Mouse (Mus musculus) left cerebral cortex, adult 11 months (tissue): ENCODE measurements around the gene Ghrh.

Source experiments
- DNase-seq: peaks from one replicate; pipeline ENCODE4 v3.0.0; 2022; ENCODE audit warnings: low spot score

Gene Ghrh

GRCm38 (mm10) chr2:157343337-157343736, 4.0 kb downstream of the Ghrh start:
- no peak for DNase-seq

DNA sequence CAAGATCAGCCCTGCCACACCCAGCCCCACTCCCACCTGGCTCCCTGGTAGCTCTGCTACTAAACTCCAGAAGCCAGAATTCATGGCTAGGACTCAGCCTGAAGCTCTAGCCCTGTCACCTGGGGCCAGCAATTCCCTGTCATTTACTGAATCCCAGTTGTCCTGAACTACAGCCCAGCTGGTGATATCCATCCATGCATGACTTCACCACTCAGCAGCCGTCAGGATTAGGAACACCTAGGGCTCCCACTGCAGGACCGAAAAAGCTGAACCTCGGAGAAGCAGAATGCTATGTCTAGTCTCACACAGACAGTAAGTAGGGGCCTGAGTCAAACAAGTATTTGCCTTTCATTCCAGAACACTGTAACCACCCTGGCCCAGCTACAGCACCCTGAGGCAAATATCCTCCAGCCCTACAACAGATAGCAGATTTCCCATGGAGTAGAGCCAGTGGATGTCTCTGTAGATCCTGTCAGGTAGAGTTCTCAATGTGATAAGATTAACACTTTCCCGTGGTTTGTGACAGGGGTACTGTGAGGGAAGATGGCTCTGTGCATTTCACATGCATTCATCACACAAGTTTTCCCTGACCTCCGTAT, 4.9 kb downstream of the Ghrh start:
- no peak for DNase-seq

- peak; percentile 63 for DNase-seq
These were observed 5.6 kb downstream of the Ghrh start for GRCm38 (mm10) chr2:157341554-157342270.

- peak; percentile 62 for DNase-seq
These were observed 7.0 kb downstream of the Ghrh start for GRCm38 (mm10) chr2:157340221-157340741.

DNA sequence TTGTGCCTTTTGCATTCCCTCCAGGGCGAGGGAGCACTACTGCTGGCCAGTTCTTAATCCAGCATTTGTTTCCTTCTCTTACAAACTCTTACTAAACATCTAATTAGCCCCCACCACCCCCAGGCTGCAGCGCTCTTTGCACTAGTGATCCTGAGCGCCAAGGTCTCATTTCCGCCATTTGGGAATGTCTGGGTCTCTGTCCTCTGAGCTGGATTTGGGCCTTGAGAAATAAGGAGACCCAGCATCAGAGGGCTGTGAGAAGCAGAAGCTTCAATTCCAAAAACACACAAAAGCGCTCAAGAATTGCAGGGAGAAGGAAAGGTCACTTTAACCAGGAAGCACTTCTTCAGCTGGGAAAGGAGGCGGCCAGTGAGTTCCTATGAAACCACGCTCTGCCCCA, 7.8 kb downstream of the Ghrh start:
- DNase-seq, result no peak

DNA sequence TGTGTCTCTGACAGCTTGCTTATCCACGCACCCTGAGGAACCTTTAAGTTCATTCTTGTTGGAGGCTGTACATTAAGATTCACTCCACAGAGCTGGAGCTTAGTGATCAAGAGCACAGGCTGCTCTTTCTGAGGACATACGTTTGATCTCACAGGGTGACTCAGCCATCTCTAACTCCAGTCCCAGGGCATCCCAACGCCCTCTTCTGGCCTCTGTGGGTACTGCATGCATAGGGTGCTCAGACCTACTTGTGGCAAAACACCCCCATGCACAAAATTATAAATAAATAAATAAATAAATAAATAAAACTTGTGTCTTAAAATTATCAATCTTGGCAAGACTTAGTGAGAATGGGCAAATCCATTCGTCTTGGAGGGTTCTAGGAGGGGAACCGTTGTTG, 8.6 kb downstream of the Ghrh start:
- DNase-seq, result peak; percentile 62

DNA sequence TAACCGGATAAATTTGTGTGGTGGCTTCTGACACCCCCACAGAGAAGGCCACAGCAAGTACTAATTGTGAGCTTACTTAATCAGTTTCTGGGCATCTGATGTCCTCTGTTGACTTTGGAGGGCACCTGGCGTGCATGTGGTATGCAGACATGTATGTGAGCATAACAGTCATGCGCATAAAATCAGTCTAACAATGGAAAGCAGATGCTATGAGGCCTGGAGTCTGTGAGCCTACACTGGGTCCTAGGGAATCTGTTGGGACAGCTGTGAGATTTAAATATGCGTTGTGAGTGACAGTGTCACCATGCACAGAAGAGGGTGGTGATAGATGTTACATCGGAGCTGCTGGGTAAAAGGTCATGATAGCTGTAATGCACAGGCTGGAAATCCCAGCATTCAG, 15.2 kb downstream of the Ghrh start:
- no peak for DNase-seq

- DNase-seq, result no peak
These were observed 18.7 kb downstream of the Ghrh start for GRCm38 (mm10) chr2:157328570-157328969.

GRCm38 (mm10) chr2:157328106-157328505, 19.2 kb downstream of the Ghrh start:
- no peak for DNase-seq

GRCm38 (mm10) chr2:157325238-157325637, 22.1 kb downstream of the Ghrh start:
- DNase-seq, result no peak

- DNase-seq, result no peak
These were observed 25.1 kb downstream of the Ghrh start for GRCm38 (mm10) chr2:157322029-157322766.

DNA sequence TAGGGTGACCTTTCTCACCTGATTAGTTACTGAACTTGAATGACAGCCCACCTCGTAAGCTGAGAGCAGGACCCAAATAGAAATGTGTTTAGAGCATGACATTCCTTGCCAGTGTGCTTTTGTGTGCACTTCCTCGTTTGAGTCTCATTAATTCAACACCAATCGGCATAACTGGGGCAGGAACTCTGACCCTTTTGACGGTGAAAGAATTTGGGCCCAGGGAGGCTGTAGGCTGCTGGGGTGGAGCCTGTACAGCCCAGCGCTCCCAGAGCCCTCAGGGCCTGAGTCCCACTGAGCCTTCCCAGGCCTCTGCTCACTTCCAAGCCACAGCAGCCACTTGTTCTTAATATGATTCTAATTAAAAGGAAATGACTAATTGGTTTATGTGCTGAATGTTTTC, 26.4 kb downstream of the Ghrh start:
- no peak for DNase-seq

GRCm38 (mm10) chr2:157320135-157320534, 27.2 kb downstream of the Ghrh start:
- DNase-seq, result no peak

- no peak for DNase-seq
These were observed 30.1 kb downstream of the Ghrh start for GRCm38 (mm10) chr2:157317220-157317619.

DNA sequence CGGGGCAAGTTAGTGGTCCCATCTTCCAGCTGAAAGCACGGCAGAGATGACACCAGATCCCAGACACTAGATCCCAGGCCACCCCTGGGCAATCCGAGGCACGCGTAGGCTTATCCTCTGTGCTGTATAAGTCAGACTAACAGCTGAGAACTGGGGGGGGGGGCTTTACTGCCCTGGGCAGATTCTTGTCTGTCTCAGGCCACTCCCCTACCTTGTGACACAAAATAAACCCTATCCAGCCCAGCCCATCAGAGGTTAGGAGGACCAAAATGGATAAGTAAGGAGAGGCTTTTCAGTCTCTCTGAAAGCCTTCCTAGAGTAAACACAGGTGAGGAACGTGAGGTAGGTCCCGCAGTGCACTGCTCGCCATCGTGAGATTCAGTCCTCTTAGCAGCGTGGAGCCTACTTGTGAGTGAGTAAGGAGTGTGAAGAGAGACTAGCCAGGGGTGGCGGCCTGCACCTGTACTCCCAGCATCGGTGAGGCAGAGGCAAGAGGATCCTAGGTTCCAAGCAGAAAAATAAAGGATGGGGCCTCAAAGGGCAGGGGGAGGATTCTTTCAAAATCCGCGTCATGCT, 30.9 kb downstream of the Ghrh start:
- no peak for DNase-seq

DNA sequence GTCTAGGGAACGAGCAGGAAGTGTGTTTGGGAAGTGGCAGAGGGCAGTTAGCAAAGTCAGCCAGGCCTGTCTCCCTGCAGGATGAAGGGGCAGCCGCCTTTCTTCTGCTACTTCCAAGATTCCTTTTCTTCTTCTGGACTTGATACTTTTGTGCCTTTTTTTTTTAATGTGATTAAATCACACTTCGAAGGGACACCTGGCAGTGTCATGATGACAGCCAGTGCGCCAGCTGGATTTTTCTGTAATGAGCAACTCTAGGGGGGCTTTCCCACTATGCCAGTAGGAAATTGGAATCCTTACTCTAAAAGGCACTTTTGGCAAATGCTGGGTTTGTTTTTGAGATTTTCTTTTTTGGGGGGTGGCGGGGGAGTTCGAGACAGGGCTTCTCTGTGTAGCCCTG, 31.8 kb downstream of the Ghrh start:
- DNase-seq, result no peak

GRCm38 (mm10) chr2:157314310-157314709, 33.0 kb downstream of the Ghrh start:
- no peak for DNase-seq

- no peak for DNase-seq
These were observed 33.6 kb downstream of the Ghrh start for GRCm38 (mm10) chr2:157313718-157314117.

DNA sequence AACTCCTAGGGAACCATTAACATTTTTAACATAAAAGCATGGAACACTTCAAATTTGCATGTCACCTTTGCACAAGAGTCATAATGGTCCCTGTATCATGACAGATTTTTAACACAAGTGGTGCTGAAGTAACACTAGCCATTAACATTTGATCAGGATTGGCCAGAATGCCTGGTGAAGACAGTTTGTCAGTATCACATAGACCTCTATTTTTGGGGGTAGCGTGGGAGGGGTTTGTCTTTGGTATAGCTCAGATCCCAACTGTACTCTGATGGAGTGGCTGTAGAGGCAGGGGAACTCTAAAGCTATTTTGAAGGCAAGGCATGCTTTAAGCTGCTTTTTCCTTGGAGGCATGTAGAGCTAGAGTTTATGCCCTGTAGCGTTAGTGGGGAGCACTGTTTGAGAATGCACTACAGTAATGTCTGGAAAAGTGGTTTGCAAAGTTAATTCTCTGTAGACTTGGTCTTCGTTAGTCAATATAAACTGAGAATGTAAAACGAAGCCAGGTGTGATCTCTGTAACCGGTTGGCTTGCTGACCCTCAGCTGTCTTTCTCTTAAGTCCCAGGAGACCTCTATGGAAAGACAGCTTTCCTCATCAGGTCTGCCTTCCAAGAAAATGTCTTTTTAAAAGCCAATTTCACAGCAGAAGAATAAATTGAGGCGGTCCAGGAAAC, 36.2 kb downstream of the Ghrh start:
- no peak for DNase-seq

DNA sequence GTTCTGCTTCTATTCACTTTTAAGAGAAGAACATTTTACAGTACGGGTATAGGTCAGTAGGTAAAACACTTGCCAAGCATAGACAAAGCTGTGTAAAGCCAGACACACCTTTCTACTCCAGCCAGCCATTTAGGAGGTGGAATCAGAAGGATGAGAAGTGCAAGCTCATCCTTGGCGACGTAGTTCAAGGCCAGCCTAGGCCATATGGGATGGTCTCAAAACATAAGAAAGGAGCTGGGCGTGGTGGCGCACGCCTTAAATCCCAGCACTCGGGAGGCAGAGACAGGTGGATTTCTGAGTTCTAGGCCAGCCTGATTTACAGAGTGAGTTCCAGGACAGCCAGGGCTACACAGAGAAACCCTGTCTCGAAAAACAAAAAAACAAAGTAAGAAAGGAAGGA, 37.7 kb downstream of the Ghrh start:
- no peak for DNase-seq

- no peak for DNase-seq
These were observed 38.9 kb downstream of the Ghrh start for GRCm38 (mm10) chr2:157308273-157308917.
